10 mouse cellular contexts compared by ENCODE assay signal in the genomic region with DNA sequence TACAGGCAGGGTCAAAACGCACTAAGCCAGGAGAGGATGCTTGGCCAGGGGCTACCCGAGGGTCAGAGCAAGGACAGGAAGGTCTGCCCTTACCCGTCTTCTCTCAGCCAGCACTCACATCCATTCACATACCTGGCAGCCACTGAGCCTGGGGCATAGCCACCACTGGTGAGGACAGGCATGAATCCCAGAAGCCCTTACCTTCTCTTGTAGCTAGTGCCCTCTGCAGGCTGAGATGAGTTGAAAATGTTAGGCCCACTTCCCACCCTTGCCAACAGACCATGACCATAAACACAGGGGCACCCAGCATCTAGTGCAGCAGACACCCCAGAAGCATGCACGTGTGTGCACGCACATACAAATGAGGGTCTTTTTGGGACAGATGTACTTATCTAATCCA. TPM values are rescaled to one million over a fixed set of nuclear protein-coding genes. Genes with fewer than 3 reads are reported as not detected.
DNase-seq lines count a peak whose midpoint lies in the region; TF ChIP-seq lines count a peak whose summit lies in the region.
"Had no signal": no experiment of that assay in that cellular context is flagged by ENCODE, and none has a peak within 500 bp of the region (broad histone marks: within the 10 kb centered on the region; RNA-seq: fewer than 3 reads in every experiment).

No protein-coding gene starts in this region.

- H3K9me3 ChIP-seq in MEL (replicated peaks; ENCODE audit: insufficient read depth, low read length) = no peaks in the 10 kb centered on the region
- H3K9me3 ChIP-seq: midbrain, embryonic 12.5 days had no signal

- 47% methylated on average over 5 of the region's 5 CpGs for WGBS in kidney, adult 2 months

- TF ChIP-seq RAD21 in MEL (IDR thresholded peaks at IDR 0.05; ENCODE audit: low read depth, low read length) = peak; percentile 21

- no peaks in the 10 kb centered on the region for H3K27me3 ChIP-seq in kidney, adult 2 months (replicated peaks; ENCODE audit: control insufficient read depth, insufficient read depth, low read length)
- H3K27me3 ChIP-seq in MEL (ENCODE audit: control insufficient read depth in 1 of 2, insufficient read depth in 2 of 2, low read length in 2 of 2) = no peaks in the 10 kb centered on the region

- TF ChIP-seq CTCF in kidney, adult 2 months (conservative IDR thresholded peaks at IDR 0.05; ENCODE audit: insufficient read depth, insufficient read length, low read depth, low read length) = no peak; the same call in 1 of the 2 replicates
- peak; percentile 8 to 43 (median 14); a peak in 2 of 6 replicates for TF ChIP-seq CTCF in MEL (IDR thresholded peaks at IDR 0.05 in 2 of 3, conservative IDR thresholded peaks at IDR 0.05 in 1 of 3; ENCODE audit: control insufficient read depth in 1 of 3, insufficient read depth in 1 of 3, low read depth in 2 of 3, low read length in 3 of 3, poor library complexity in 1 of 3, severe bottlenecking in 1 of 3)

- no peak overlapping the region for H3K27ac ChIP-seq in kidney, adult 2 months (ENCODE audit: insufficient read depth, low read depth, low read length)
- no peak overlapping the region for H3K27ac ChIP-seq in MEL (ENCODE audit: control insufficient read depth, low read depth, low read length)
- H3K27ac ChIP-seq: midbrain, embryonic 12.5 days had no signal

- no peak overlapping the region for H3K9ac ChIP-seq in MEL (ENCODE audit: control insufficient read depth, low read depth, low read length, poor library complexity, severe bottlenecking)
- H3K9ac ChIP-seq: midbrain, embryonic 12.5 days had no signal

- no peak for TF ChIP-seq POLR2A in kidney, adult 2 months (IDR thresholded peaks at IDR 0.05; ENCODE audit: low read depth, low read length)
- TF ChIP-seq POLR2A in MEL (IDR thresholded peaks at IDR 0.05; ENCODE audit: control insufficient read depth in 1 of 2, insufficient read depth in 1 of 2, low read depth in 1 of 2, low read length in 2 of 2, poor library complexity in 1 of 2) = no peak

- TF ChIP-seq EP300 in MEL (IDR thresholded peaks at IDR 0.05; ENCODE audit: low read depth in 1 of 2, low read length in 2 of 2) = no peak

- H3K36me3 ChIP-seq in kidney, adult 2 months (ENCODE audit: control insufficient read depth, insufficient read depth, low read length) = no peaks in the 10 kb centered on the region
- peaks cover 0 to 2% of the 10 kb centered on the region in 2 experiments; a peak in 1 of 4 replicates for H3K36me3 ChIP-seq in MEL (ENCODE audit: control insufficient read depth in 1 of 2, insufficient read depth in 2 of 2, low read length in 2 of 2)
- H3K36me3 ChIP-seq: midbrain, embryonic 12.5 days had no signal

- H3K4me1 ChIP-seq in kidney, adult 2 months (ENCODE audit: control insufficient read depth, insufficient read depth, low read length) = no peaks in the 10 kb centered on the region
- peaks cover 3 to 5% of the 10 kb centered on the region in 2 experiments; a peak in 2 of 4 replicates for H3K4me1 ChIP-seq in MEL (ENCODE audit: control insufficient read depth in 1 of 2, insufficient read depth in 2 of 2, low read length in 2 of 2)
- H3K4me1 ChIP-seq: midbrain, embryonic 12.5 days had no signal

- peak; percentile 38 for DNase-seq in kidney, adult 2 months
- DNase-seq in kidney, adult 11 months = no peak
- peak; percentile 13 for DNase-seq in MEL (ENCODE audit: low read depth, low spot score)
- peak; percentile 92 for DNase-seq in cerebellum, postnatal 10 days
- DNase-seq in layer of hippocampus, adult 18-20 months (ENCODE audit: low spot score in 2 of 2) = peak; percentile 19 to 62
- peak; percentile 26 for DNase-seq in right cerebral cortex, postnatal 4 days
- DNase-seq in urinary bladder, postnatal 25 days (ENCODE audit: low spot score) = no peak
- no peak for DNase-seq in adrenal gland, postnatal 10 days

- H3K79me2 ChIP-seq in MEL (ENCODE audit: control insufficient read depth, insufficient read depth, low read length, poor library complexity) = no peaks in the 10 kb centered on the region

- H3K4me3 ChIP-seq in kidney, adult 2 months (ENCODE audit: insufficient read depth, low read depth, low read length) = no peak overlapping the region
- no peak overlapping the region for H3K4me3 ChIP-seq in MEL (ENCODE audit: control insufficient read depth in 1 of 2, insufficient read depth in 1 of 2, low read depth in 2 of 2, low read length in 2 of 2)
- H3K4me3 ChIP-seq: midbrain, embryonic 12.5 days had no signal

TF ChIP-seq in MEL, 35 proteins besides CTCF, POLR2A, EP300 and RAD21:
- TF ChIP-seq SIN3A (IDR thresholded peaks at IDR 0.05; ENCODE audit: low read length) (no peak), SMC3 (IDR thresholded peaks at IDR 0.05; ENCODE audit: low read depth, low read length) (peak; percentile 46; the same call in 1 of the 2 replicates)

RNA-seq across cellular contexts. Expression of a gene that starts 9.8 kb away (rescaled TPM):
- 15.6 and 20.5 TPM in 2 replicates for polyA plus RNA-seq in kidney, adult 2 months (2012; rRNA removed)
- total RNA-seq in MEL (2012; rRNA removed) = not detected in 2 replicates
- not detected for polyA plus RNA-seq in MEL (2012; ENCODE audit: insufficient read depth in 1 of 2, insufficient read length in 2 of 2, low read depth in 1 of 2, low replicate concordance in 2 of 2, missing spikeins in 1 of 2)
- under 1 TPM in 1 of 2 experiments, not detected in 1; 0.27 TPM for total RNA-seq in layer of hippocampus, adult 18-20 months (2021)
- under 1 TPM; 0.09 to 0.12 TPM for total RNA-seq in adrenal gland, postnatal 10 days (2021)
- total RNA-seq: heart, postnatal 14 days had no signal

RNA-seq across cellular contexts. Expression of a gene that starts 29.2 kb away (rescaled TPM):
- 4.1 and 4.7 TPM in 2 replicates for polyA plus RNA-seq in kidney, adult 2 months (2012; rRNA removed)
- not detected in 2 replicates for total RNA-seq in MEL (2012; rRNA removed)
- under 1 TPM in 1 of 2 experiments, not detected in 1; 0.22 TPM for polyA plus RNA-seq in MEL (2012; ENCODE audit: insufficient read depth in 1 of 2, insufficient read length in 2 of 2, low read depth in 1 of 2, low replicate concordance in 2 of 2, missing spikeins in 1 of 2)
- 10 to 100 TPM; 61.3 to 70.6 TPM for total RNA-seq in layer of hippocampus, adult 18-20 months (2021)
- 1 to 10 TPM; 3.5 to 4.3 TPM for total RNA-seq in adrenal gland, postnatal 10 days (2021)

RNA-seq across cellular contexts. Expression of a gene that starts 35.8 kb away (rescaled TPM):
- polyA plus RNA-seq in kidney, adult 2 months (2012; rRNA removed) = 3.1 and 4.1 TPM in 2 replicates
- total RNA-seq in MEL (2012; rRNA removed) = 2.7 and 4.2 TPM in 2 replicates
- 1 to 10 TPM in 1 of 2 experiments, not detected in 1; 5.9 TPM for polyA plus RNA-seq in MEL (2012; ENCODE audit: insufficient read depth in 1 of 2, insufficient read length in 2 of 2, low read depth in 1 of 2, low replicate concordance in 2 of 2, missing spikeins in 1 of 2)
- 1 to 10 TPM; 8.4 to 8.8 TPM for total RNA-seq in layer of hippocampus, adult 18-20 months (2021)
- 1 to 10 TPM; 3.0 to 4.3 TPM for total RNA-seq in adrenal gland, postnatal 10 days (2021)

RNA-seq across cellular contexts. Expression of a gene that starts 35.9 kb away (rescaled TPM):
- 72.0 and 90.4 TPM in 2 replicates for polyA plus RNA-seq in kidney, adult 2 months (2012; rRNA removed)
- 124 and 133 TPM in 2 replicates for total RNA-seq in MEL (2012; rRNA removed)
- 1,000 to 10,000 TPM in 1 of 2 experiments, 100 to 1,000 TPM in 1; 124 to 1,057 TPM for polyA plus RNA-seq in MEL (2012; ENCODE audit: insufficient read depth in 1 of 2, insufficient read length in 2 of 2, low read depth in 1 of 2, low replicate concordance in 2 of 2, missing spikeins in 1 of 2)
- total RNA-seq in layer of hippocampus, adult 18-20 months (2021) = 10 to 100 TPM; 82.9 to 94.5 TPM
- 100 to 1,000 TPM; 137 to 159 TPM for total RNA-seq in adrenal gland, postnatal 10 days (2021)

Comparison
In these comparisons a context has a peak if more than half of its experiments do, and no peak if none do; other contexts are left out.
1. DNase-seq: peak in kidney, adult 2 months (single experiment), MEL (single experiment), cerebellum, postnatal 10 days (2 of 2), layer of hippocampus, adult 18-20 months (2 of 2) and right cerebral cortex, postnatal 4 days (single experiment); none in kidney, adult 11 months (single experiment), urinary bladder, postnatal 25 days (single experiment) and adrenal gland, postnatal 10 days (single experiment).
2. RNA of a gene that starts 29.2 kb away (total RNA-seq): 61.3 to 70.6 TPM in layer of hippocampus, adult 18-20 months; 3.5 to 4.3 TPM in adrenal gland, postnatal 10 days and not detected in MEL; every median in the first group is over 10 times any median in the second.